Mouse (Mus musculus) liver, embryonic 11.5 days (tissue): ENCODE results near the gene Scrn3. TPM values are rescaled to one million over a fixed set of nuclear protein-coding genes. Genes with fewer than 3 reads are reported as not detected.

Experiments
- polyA plus RNA-seq: library from polyadenylated mRNA; unstranded; fragments of >200 nt; fragmentation: Nextera tagmentation; extraction: Ambion mirVana; gene quantifications from 2 replicates; pipeline ENCODE4 v1.2.1, GENCODE M21; 2014

The Scrn3 gene
- polyA plus RNA-seq, 1 experiment from 2014 or later = 27.6 TPM

Other genes starting within 250 kb of the Scrn3 start
- gene Ola1, start 93.7 kb upstream of the Scrn3 start, polyA plus RNA-seq = 109 and 116 TPM in 2 replicates
- gene Sp9, start 40.7 kb upstream of the Scrn3 start, polyA plus RNA-seq = 0.05 TPM in 1 of 2 replicates, not detected in the other
- 22.1 and 22.6 TPM in 2 replicates for gene Cir1, start 100 bp downstream of the Scrn3 start, polyA plus RNA-seq
- 6.3 and 8.4 TPM in 2 replicates for gene Gpr155, start 74.0 kb downstream of the Scrn3 start, polyA plus RNA-seq
- gene Wipf1, start 217.1 kb downstream of the Scrn3 start, polyA plus RNA-seq = 12.0 and 12.7 TPM in 2 replicates